Mouse (Mus musculus): ENCODE results near the gene Gm8334. TPM values are rescaled to one million over a fixed set of nuclear protein-coding genes. Genes with fewer than 3 reads are reported as not detected.
"Not testable (repeated sequence)": the region's sequence is repeated elsewhere in the genome, so short reads cannot be mapped to it uniquely, and the experiment has no call there.

The Gm8334 gene
- polyA plus RNA-seq (2012; rRNA removed), result not detected in 2 replicates

- not testable (repeated sequence) for H3K4me1 ChIP-seq (ENCODE audit: control insufficient read depth, insufficient read depth, insufficient read length, low read length); H3K27me3 ChIP-seq (ENCODE audit: control insufficient read depth, insufficient read depth, low read length); H3K4me3 ChIP-seq (ENCODE audit: low read depth, low read length); H3K36me3 ChIP-seq (ENCODE audit: control insufficient read depth, insufficient read depth, low read length); H3K27ac ChIP-seq (ENCODE audit: insufficient read depth, low read depth, low read length)
- 83% methylated on average over 4 of the region's 7 CpGs for WGBS
Measured at GRCm38 (mm10) chrX:148615053-148615452, at the start of gene Gm8334. Gm8334 (minus strand) TSS chrX:148615153.

GRCm38 (mm10) chrX:148663298-148663697, 48.3 kb upstream of the Gm8334 start, which contains the start of gene Gm15127:
Gm15127 (plus strand) TSS chrX:148663598.
- not testable (repeated sequence) for H3K4me1 ChIP-seq (ENCODE audit: control insufficient read depth, insufficient read depth, insufficient read length, low read length); H3K4me3 ChIP-seq (ENCODE audit: low read depth, low read length); H3K36me3 ChIP-seq (ENCODE audit: control insufficient read depth, insufficient read depth, low read length); H3K27me3 ChIP-seq (ENCODE audit: control insufficient read depth, insufficient read depth, low read length); H3K27ac ChIP-seq (ENCODE audit: insufficient read depth, low read depth, low read length)
- WGBS, result 63% methylated on average over 3 of the region's 4 CpGs

Other genes starting within 250 kb of the Gm8334 start
- gene Gm15114, start 126.2 kb downstream of the Gm8334 start, polyA plus RNA-seq (2012; rRNA removed), result not detected in 2 replicates
- gene Gm15127, start 48.4 kb upstream of the Gm8334 start, polyA plus RNA-seq (2012; rRNA removed), result not detected in 2 replicates
- not detected in 2 replicates for gene Luzp4, start 242.5 kb upstream of the Gm8334 start, polyA plus RNA-seq (2012; rRNA removed)

Measured in small intestine, adult 2 months (tissue).